ENCODE assay signal across 9 mouse cellular contexts in genomic region chrX:159697030-159697454, GRCm38 (mm10).
DNase-seq lines count a peak whose midpoint lies in the region; ATAC-seq lines count a peak whose summit lies in the region.
"Had no signal": no experiment of that assay in that cellular context is flagged by ENCODE, and none has a peak within 500 bp of the region (broad histone marks: within the 10 kb centered on the region; RNA-seq: fewer than 3 reads in every experiment).

No protein-coding gene starts in this region.

- H3K4me2 ChIP-seq in liver, embryonic 12.5 days, result 0 out of 2 replicates have a peak overlapping the region, but pooled peaks have one; percentile 12
- H3K4me2 ChIP-seq in midbrain, embryonic 13.5 days (replicated peaks), result no peak overlapping the region
- H3K4me2 ChIP-seq: liver, embryonic 15.5 days had no signal

- H3K27me3 ChIP-seq in liver, embryonic 12.5 days (replicated peaks), result 0 out of 2 replicates have a peak, but pooled peaks cover 3% of the 10 kb centered on the region
- H3K27me3 ChIP-seq in midbrain, embryonic 13.5 days, result peaks cover 11% of the 10 kb centered on the region; the same call in 1 of the 2 replicates
- H3K27me3 ChIP-seq: liver, embryonic 15.5 days had no signal

- H3K9ac ChIP-seq in liver, embryonic 12.5 days, result no peak overlapping the region
- H3K9ac ChIP-seq in midbrain, embryonic 13.5 days (replicated peaks), result no peak overlapping the region
- H3K9ac ChIP-seq: liver, embryonic 15.5 days had no signal

- H3K9me3 ChIP-seq in liver, embryonic 12.5 days (replicated peaks), result no peaks in the 10 kb centered on the region
- no peaks in the 10 kb centered on the region for H3K9me3 ChIP-seq in midbrain, embryonic 13.5 days
- H3K9me3 ChIP-seq: liver, embryonic 15.5 days had no signal

- 13% methylated on average over 4 of the region's 4 CpGs for WGBS in liver, embryonic 12.5 days (ENCODE audit: insufficient replicate concordance)
- WGBS in midbrain, embryonic 13.5 days, result 16% methylated on average over 4 of the region's 4 CpGs

- no peak overlapping the region for H3K4me3 ChIP-seq in liver, embryonic 12.5 days
- H3K4me3 ChIP-seq in midbrain, embryonic 13.5 days (replicated peaks), result no peak overlapping the region
- H3K4me3 ChIP-seq: liver, embryonic 15.5 days had no signal

- ATAC-seq in hematopoietic stem cell, adult 5-6 weeks (replicated peaks in 1 of 2; ENCODE audit: insufficient read depth in 1 of 2, low FRiP score in 2 of 2, low TSS enrichment in 1 of 2, low read depth in 1 of 2, poor library complexity in 2 of 2, severe bottlenecking in 2 of 2), result peak; percentile 87 to 90
- no peak for ATAC-seq in liver, embryonic 12.5 days
- ATAC-seq in midbrain, embryonic 13.5 days, result no peak

- peaks cover 10% of the 10 kb centered on the region for H3K4me1 ChIP-seq in liver, embryonic 12.5 days
- H3K4me1 ChIP-seq in midbrain, embryonic 13.5 days (replicated peaks), result peaks cover 7% of the 10 kb centered on the region; the same call in 1 of the 2 replicates
- H3K4me1 ChIP-seq: liver, embryonic 15.5 days had no signal

- peak; percentile 9 for DNase-seq in 3134 (ENCODE audit: extremely low read depth, insufficient read length, low spot score)
- DNase-seq in CD8-positive naive resting alpha-beta T cell, adult 2 months (ENCODE audit: low read depth in 2 of 2, low spot score in 2 of 2), result peak; percentile 36 to 52
- no peak for DNase-seq in cerebellum, postnatal 4 days (ENCODE audit: low spot score in 2 of 2)
- DNase-seq in retina, postnatal 1 day, result no peak
- DNase-seq in layer of hippocampus, adult 18-20 months (ENCODE audit: low spot score in 2 of 2), result no peak

- no peak overlapping the region for H3K27ac ChIP-seq in liver, embryonic 12.5 days
- no peak overlapping the region for H3K27ac ChIP-seq in midbrain, embryonic 13.5 days
- H3K27ac ChIP-seq: liver, embryonic 15.5 days had no signal

- H3K36me3 ChIP-seq in liver, embryonic 12.5 days, result no peaks in the 10 kb centered on the region
- no peaks in the 10 kb centered on the region for H3K36me3 ChIP-seq in midbrain, embryonic 13.5 days
- H3K36me3 ChIP-seq: liver, embryonic 15.5 days had no signal

Comparison
In these comparisons a context has a peak if more than half of its experiments do, and no peak if none do; other contexts are left out.
1. DNase-seq: peak in 3134 (single experiment) and CD8-positive naive resting alpha-beta T cell, adult 2 months (2 of 2); none in cerebellum, postnatal 4 days (0 of 2), retina, postnatal 1 day (single experiment) and layer of hippocampus, adult 18-20 months (0 of 2).
2. ATAC-seq: peak in hematopoietic stem cell, adult 5-6 weeks (2 of 2); none in liver, embryonic 12.5 days (single experiment) and midbrain, embryonic 13.5 days (single experiment).